Mouse (Mus musculus): ENCODE measurements at regions not wholly inside any gene's neighbourhood (a gene's known extent, or its start where the extent isn't known, plus 50 kb on each side); places are given as distances from the start of the nearest gene placed in this dataset.

- in situ Hi-C loops (cut with MboI, MseI), result no loop called here
Measured at GRCm38 (mm10) chr2:123267036-123267435, 502.0 kb downstream of the Sqor start.

- in situ Hi-C loops (cut with MboI, MseI), result no loop called here
Measured at GRCm38 (mm10) chr2:123274866-123275735, 510.1 kb downstream of the Sqor start.

GRCm38 (mm10) chr2:123275736-123276330, 510.8 kb downstream of the Sqor start:
- in situ Hi-C loops (cut with MboI, MseI), result no loop called here

GRCm38 (mm10) chr2:123311554-123312276, 546.7 kb downstream of the Sqor start:
- in situ Hi-C loops (cut with MboI, MseI), result loop anchor here (25.0 kb wide), 1 partner anchor 1876 kb away; no protein-coding TSS in a partner anchor

GRCm38 (mm10) chr2:123312277-123312617, 547.2 kb downstream of the Sqor start:
- in situ Hi-C loops (cut with MboI, MseI), result loop anchor here (25.0 kb wide), 1 partner anchor 1875 kb away; no protein-coding TSS in a partner anchor

GRCm38 (mm10) chr2:123320448-123321097, 555.5 kb downstream of the Sqor start:
- in situ Hi-C loops (cut with MboI, MseI), result loop anchor here (25.0 kb wide), 1 partner anchor 1867 kb away; no protein-coding TSS in a partner anchor

GRCm38 (mm10) chr2:123323769-123324168, 558.7 kb downstream of the Sqor start:
- in situ Hi-C loops (cut with MboI, MseI), result loop anchor here (25.0 kb wide), 1 partner anchor 1864 kb away; no protein-coding TSS in a partner anchor

- in situ Hi-C loops (cut with MboI, MseI), result loop anchor here (25.0 kb wide), 1 partner anchor 1862 kb away; no protein-coding TSS in a partner anchor
Measured at GRCm38 (mm10) chr2:123324896-123325295, 559.9 kb downstream of the Sqor start.

GRCm38 (mm10) chr2:123349625-123350346, 584.7 kb downstream of the Sqor start:
- in situ Hi-C loops (cut with MboI, MseI), result no loop called here

GRCm38 (mm10) chr2:123364204-123364603, 599.2 kb downstream of the Sqor start:
- in situ Hi-C loops (cut with MboI, MseI), result no loop called here

- in situ Hi-C loops (cut with MboI, MseI), result no loop called here
Measured at GRCm38 (mm10) chr2:123366571-123366970, 601.5 kb downstream of the Sqor start.

- in situ Hi-C loops (cut with MboI, MseI), result no loop called here
Measured at GRCm38 (mm10) chr2:123385622-123386418, 620.8 kb downstream of the Sqor start.

- in situ Hi-C loops (cut with MboI, MseI), result no loop called here
Measured at GRCm38 (mm10) chr2:123386773-123387604, 622.0 kb downstream of the Sqor start.

GRCm38 (mm10) chr2:123390981-123391380, 625.9 kb downstream of the Sqor start:
- in situ Hi-C loops (cut with MboI, MseI), result no loop called here

- in situ Hi-C loops (cut with MboI, MseI), result no loop called here
Measured at GRCm38 (mm10) chr2:123394296-123394695, 629.3 kb downstream of the Sqor start.

GRCm38 (mm10) chr2:123397551-123397950, 632.5 kb downstream of the Sqor start:
- in situ Hi-C loops (cut with MboI, MseI), result no loop called here

GRCm38 (mm10) chr2:123401064-123401463, 636.0 kb downstream of the Sqor start:
- in situ Hi-C loops (cut with MboI, MseI), result no loop called here

GRCm38 (mm10) chr2:123409075-123409474, 644.0 kb downstream of the Sqor start:
- in situ Hi-C loops (cut with MboI, MseI), result no loop called here

- in situ Hi-C loops (cut with MboI, MseI), result no loop called here
Measured at GRCm38 (mm10) chr2:123458034-123458677, 631.6 kb upstream of the Sema6d start.
